Mouse (Mus musculus): ENCODE measurements around the gene Hpse. TPM values are rescaled to one million over a fixed set of nuclear protein-coding genes. Genes with fewer than 3 reads are reported as not detected.

Gene Hpse
- polyA plus RNA-seq, 1 experiment from 2014 or later, result 0.55 TPM

DNA sequence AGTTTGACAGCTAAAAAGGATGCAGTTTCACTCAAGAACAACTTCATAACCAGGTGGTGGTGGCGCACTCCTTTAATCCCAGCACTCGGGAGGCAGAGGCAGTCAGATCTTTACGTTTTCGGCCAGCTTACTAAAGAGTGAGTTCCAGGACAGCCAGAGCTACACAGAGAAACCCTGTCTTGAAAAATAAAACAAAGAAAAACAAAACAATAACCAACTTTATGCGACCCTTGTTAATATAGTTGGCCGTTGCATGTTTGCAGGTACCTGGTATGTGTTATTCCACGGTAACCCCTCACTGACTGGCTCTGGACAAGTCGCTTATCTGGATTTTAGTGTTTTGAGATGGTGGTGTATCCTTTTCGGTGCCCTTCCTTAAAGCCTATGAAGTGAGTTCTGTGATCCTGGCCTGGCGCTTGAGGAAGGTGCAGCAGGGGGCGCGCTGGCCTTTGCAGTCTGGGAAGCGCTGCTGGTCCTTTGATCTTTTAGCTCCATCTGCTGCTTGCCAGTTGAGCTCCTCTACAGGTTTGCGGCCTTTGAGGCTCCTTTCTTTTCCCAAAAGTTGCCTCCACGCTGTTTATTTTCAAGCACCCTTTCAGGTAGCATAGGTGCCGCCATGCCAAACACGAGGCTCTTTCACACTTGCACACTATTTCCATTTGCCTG is 44.7 kb downstream of the Hpse start, which contains the start of gene Coq2:
Coq2 (minus strand) TSS at position 430 of the 666 bp plus-strand sequence.
- peak; percentile 65; the same call in 1 of the 2 replicates for ATAC-seq (ENCODE audit: low FRiP score, low TSS enrichment)

GRCm38 (mm10) chr5:100673745-100674486 is 45.6 kb downstream of the Hpse start:
- Histone ChIP-seq H3K27me3 (ENCODE audit: control insufficient read depth, insufficient read depth, low read length) (no peaks in the 10 kb centered on the region), H3K27ac (replicated peaks; ENCODE audit: low read depth, low read length) (peak overlapping the region; percentile 63), H3K4me3 (replicated peaks; ENCODE audit: low read depth, low read length) (peak overlapping the region; percentile 73), H3K9me3 (ENCODE audit: control insufficient read depth, low read length) (no peaks in the 10 kb centered on the region), H3K36me3 (ENCODE audit: control insufficient read depth, insufficient read depth, low read length) (no peaks in the 10 kb centered on the region; the same call in 1 of the 2 replicates), H3K4me1 (ENCODE audit: control insufficient read depth, insufficient read depth, low read length) (peaks cover 11% of the 10 kb centered on the region), H3K9ac (replicated peaks; ENCODE audit: low read length) (peak overlapping the region; percentile 81), H3K4me2 (ENCODE audit: low read length) (peak overlapping the region; percentile 73)
- ATAC-seq (ENCODE audit: low FRiP score, low TSS enrichment) (peak; percentile 97), DNase-seq (peak; percentile 94)
- under 1% methylated on average over 71 of the region's 71 CpGs for WGBS

More for the DNA sequence above, 44.7 kb downstream of the Hpse start, which contains the start of gene Coq2:
- Histone ChIP-seq H3K9ac (replicated peaks; ENCODE audit: low read length) (peak within 1 kb of the TSS; percentile 81), H3K9me3 (ENCODE audit: control insufficient read depth, low read length) (no peaks in the 10 kb centered on the region), H3K36me3 (ENCODE audit: control insufficient read depth, insufficient read depth, low read length) (no peaks in the 10 kb centered on the region; the same call in 1 of the 2 replicates), H3K27me3 (ENCODE audit: control insufficient read depth, insufficient read depth, low read length) (no peaks in the 10 kb centered on the region), H3K4me1 (ENCODE audit: control insufficient read depth, insufficient read depth, low read length) (peaks cover 11% of the 10 kb centered on the region), H3K27ac (replicated peaks; ENCODE audit: low read depth, low read length) (peak within 1 kb of the TSS; percentile 63), H3K4me2 (ENCODE audit: low read length) (peak within 1 kb of the TSS; percentile 73), H3K4me3 (replicated peaks; ENCODE audit: low read depth, low read length) (peak within 1 kb of the TSS; percentile 73)
- peak; percentile 90 for DNase-seq
- 11% methylated on average over 17 of the region's 17 CpGs for WGBS

DNA sequence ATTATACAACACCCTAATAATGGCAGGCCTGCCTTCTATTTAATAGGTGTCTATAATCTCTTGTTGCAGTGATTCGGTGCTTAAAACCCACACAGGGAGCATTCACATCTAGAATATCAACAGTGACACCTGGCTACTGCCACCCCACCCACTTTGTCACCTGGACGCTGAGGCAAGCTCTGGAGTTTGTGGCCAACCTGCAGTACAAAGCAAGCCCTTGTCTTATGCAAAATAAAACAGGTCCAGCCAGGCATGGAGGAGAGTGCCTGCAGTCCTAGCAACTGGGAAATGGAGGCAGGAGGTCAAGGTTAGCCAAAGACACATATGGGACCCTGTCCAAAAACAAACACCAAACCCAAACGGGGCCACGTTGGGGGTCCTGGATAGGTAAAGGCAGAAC is 47.1 kb downstream of the Hpse start:
- Histone ChIP-seq H3K9ac (replicated peaks; ENCODE audit: low read length) (no peak overlapping the region), H3K4me2 (ENCODE audit: low read length) (no peak overlapping the region), H3K27ac (replicated peaks; ENCODE audit: low read depth, low read length) (no peak overlapping the region), H3K9me3 (ENCODE audit: control insufficient read depth, low read length) (no peaks in the 10 kb centered on the region), H3K36me3 (ENCODE audit: control insufficient read depth, insufficient read depth, low read length) (peaks cover 2% of the 10 kb centered on the region; the same call in 1 of the 2 replicates), H3K4me3 (replicated peaks; ENCODE audit: low read depth, low read length) (no peak overlapping the region), H3K27me3 (ENCODE audit: control insufficient read depth, insufficient read depth, low read length) (no peaks in the 10 kb centered on the region), H3K4me1 (ENCODE audit: control insufficient read depth, insufficient read depth, low read length) (peaks cover 11% of the 10 kb centered on the region)
- DNase-seq (no peak), ATAC-seq (ENCODE audit: low FRiP score, low TSS enrichment) (no peak)
- WGBS, result 87% methylated on average over 4 of the region's 4 CpGs

- H3K9me3 ChIP-seq (ENCODE audit: control insufficient read depth, low read length), result no peaks in the 10 kb centered on the region
- H3K27ac ChIP-seq (replicated peaks; ENCODE audit: low read depth, low read length), result no peak overlapping the region
- DNase-seq (no peak), ATAC-seq (ENCODE audit: low FRiP score, low TSS enrichment) (no peak)
- no peak overlapping the region for H3K4me3 ChIP-seq (replicated peaks; ENCODE audit: low read depth, low read length)
- peaks cover 11% of the 10 kb centered on the region for H3K4me1 ChIP-seq (ENCODE audit: control insufficient read depth, insufficient read depth, low read length)
- WGBS, result 88% methylated on average over 3 of the region's 3 CpGs
- no peaks in the 10 kb centered on the region for H3K27me3 ChIP-seq (ENCODE audit: control insufficient read depth, insufficient read depth, low read length)
- H3K4me2 ChIP-seq (ENCODE audit: low read length), result no peak overlapping the region
- H3K9ac ChIP-seq (replicated peaks; ENCODE audit: low read length), result no peak overlapping the region
- H3K36me3 ChIP-seq (ENCODE audit: control insufficient read depth, insufficient read depth, low read length), result peaks cover 4% of the 10 kb centered on the region; the same call in 1 of the 2 replicates
Measured at GRCm38 (mm10) chr5:100671897-100672296, 47.6 kb downstream of the Hpse start.

DNA sequence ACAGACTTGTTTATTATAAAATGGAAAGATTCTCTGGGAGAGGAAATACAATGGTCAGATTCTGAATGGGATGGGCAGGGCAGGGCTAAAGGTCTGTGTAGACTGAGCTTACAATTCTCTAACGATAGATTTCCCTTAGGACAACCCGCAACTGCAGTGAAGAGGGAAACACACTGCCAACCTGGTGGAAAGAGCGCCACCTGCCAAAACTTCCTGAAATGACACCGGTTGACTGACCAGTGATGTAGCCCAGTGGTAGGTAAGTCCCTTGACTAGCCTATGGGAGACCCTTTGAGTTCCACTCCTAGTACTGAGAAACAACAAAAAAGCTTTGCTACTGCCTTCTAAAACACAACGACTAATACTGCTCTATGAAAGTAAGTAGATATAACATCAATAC is 48.1 kb downstream of the Hpse start:
- no peak overlapping the region for H3K4me3 ChIP-seq (replicated peaks; ENCODE audit: low read depth, low read length)
- DNase-seq (peak; percentile 39), ATAC-seq (ENCODE audit: low FRiP score, low TSS enrichment) (no peak)
- H3K4me1 ChIP-seq (ENCODE audit: control insufficient read depth, insufficient read depth, low read length), result peaks cover 11% of the 10 kb centered on the region
- H3K4me2 ChIP-seq (ENCODE audit: low read length), result no peak overlapping the region
- H3K9ac ChIP-seq (replicated peaks; ENCODE audit: low read length), result no peak overlapping the region
- H3K27ac ChIP-seq (replicated peaks; ENCODE audit: low read depth, low read length), result no peak overlapping the region
- H3K9me3 ChIP-seq (ENCODE audit: control insufficient read depth, low read length), result no peaks in the 10 kb centered on the region
- no peaks in the 10 kb centered on the region for H3K27me3 ChIP-seq (ENCODE audit: control insufficient read depth, insufficient read depth, low read length)
- H3K36me3 ChIP-seq (ENCODE audit: control insufficient read depth, insufficient read depth, low read length), result peaks cover 6% of the 10 kb centered on the region; the same call in 1 of the 2 replicates
- WGBS, result 30% methylated on average over 5 of the region's 5 CpGs

DNA sequence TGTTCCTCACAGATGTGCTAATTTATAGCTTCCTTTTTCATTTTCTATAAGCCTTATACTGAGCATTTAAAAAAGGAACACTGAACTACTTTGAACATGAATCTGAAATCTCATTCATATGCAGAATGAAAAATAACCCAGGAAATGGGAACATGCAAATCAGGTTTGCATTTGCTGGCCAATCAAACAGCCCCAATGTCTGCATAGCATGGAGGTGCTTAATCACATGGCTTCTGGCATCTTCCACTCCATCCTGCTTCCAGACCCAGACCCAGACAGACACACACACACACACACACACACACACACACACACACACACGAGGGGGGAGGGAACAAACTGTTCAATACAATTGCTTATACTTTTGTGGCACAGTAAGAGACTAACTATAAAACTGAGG is 52.6 kb downstream of the Hpse start:
- 81% methylated on average over 1 of the region's 1 CpGs for WGBS

DNA sequence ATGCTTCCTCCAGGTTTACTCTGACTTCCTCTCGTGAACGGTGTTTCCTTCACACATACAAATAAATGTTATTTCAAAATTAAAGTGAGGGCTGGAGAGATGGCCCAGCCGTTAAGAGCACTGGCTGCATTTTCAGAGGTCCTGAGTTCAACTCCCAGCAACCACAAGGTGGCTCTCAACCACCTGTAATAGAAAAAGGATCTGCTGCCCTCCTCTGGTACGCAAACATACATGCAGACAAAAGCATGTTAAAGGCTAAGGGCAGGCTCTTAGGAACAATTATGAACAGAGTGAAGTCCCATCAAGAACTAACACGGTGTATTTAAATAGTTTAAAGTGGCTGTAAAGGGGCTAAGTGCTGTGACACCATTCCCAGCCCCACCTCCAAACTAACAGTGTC is 55.7 kb downstream of the Hpse start:
- ATAC-seq (ENCODE audit: low FRiP score, low TSS enrichment), result no peak
- Histone ChIP-seq H3K4me3 (replicated peaks; ENCODE audit: low read depth, low read length) (no peak overlapping the region), H3K4me1 (ENCODE audit: control insufficient read depth, insufficient read depth, low read length) (no peaks in the 10 kb centered on the region), H3K9me3 (ENCODE audit: control insufficient read depth, low read length) (no peaks in the 10 kb centered on the region), H3K9ac (replicated peaks; ENCODE audit: low read length) (no peak overlapping the region), H3K27me3 (ENCODE audit: control insufficient read depth, insufficient read depth, low read length) (no peaks in the 10 kb centered on the region), H3K4me2 (ENCODE audit: low read length) (no peak overlapping the region), H3K36me3 (ENCODE audit: control insufficient read depth, insufficient read depth, low read length) (peaks cover 54% of the 10 kb centered on the region), H3K27ac (replicated peaks; ENCODE audit: low read depth, low read length) (no peak overlapping the region)
- WGBS, result 66% methylated on average over 5 of the region's 5 CpGs
- peak; percentile 49 for DNase-seq

More for the DNA sequence above, 52.6 kb downstream of the Hpse start:
- no peak overlapping the region for H3K4me3 ChIP-seq (replicated peaks; ENCODE audit: low read depth, low read length)
- H3K9ac ChIP-seq (replicated peaks; ENCODE audit: low read length), result no peak overlapping the region
- H3K9me3 ChIP-seq (ENCODE audit: control insufficient read depth, low read length), result no peaks in the 10 kb centered on the region
- H3K4me2 ChIP-seq (ENCODE audit: low read length), result no peak overlapping the region
- ATAC-seq (ENCODE audit: low FRiP score, low TSS enrichment) (no peak), DNase-seq (no peak)
- H3K27ac ChIP-seq (replicated peaks; ENCODE audit: low read depth, low read length), result no peak overlapping the region
- H3K4me1 ChIP-seq (ENCODE audit: control insufficient read depth, insufficient read depth, low read length), result no peaks in the 10 kb centered on the region
- H3K27me3 ChIP-seq (ENCODE audit: control insufficient read depth, insufficient read depth, low read length), result no peaks in the 10 kb centered on the region
- H3K36me3 ChIP-seq (ENCODE audit: control insufficient read depth, insufficient read depth, low read length), result peaks cover 28% of the 10 kb centered on the region

DNA sequence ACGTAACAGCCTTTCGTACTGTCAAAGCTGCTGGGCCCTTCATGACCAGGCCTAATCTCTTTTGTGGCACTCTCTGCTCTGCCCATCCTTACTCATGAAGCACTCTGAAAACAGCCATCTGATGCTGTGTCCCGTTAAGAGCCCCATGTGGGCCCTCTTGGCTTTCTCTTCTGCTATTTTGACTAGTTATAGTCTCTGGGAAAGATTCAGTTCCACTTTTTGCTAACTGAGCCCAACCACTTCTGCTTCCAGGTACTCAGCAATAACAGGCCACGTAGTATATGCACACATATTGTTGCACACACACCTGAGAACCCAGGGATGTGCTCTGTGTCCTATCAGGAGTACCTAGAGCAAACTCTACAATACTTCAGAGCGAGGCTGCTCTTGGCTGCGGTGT is 56.5 kb downstream of the Hpse start:
- H3K4me2 ChIP-seq (ENCODE audit: low read length), result no peak overlapping the region
- DNase-seq (no peak), ATAC-seq (ENCODE audit: low FRiP score, low TSS enrichment) (no peak)
- no peaks in the 10 kb centered on the region for H3K9me3 ChIP-seq (ENCODE audit: control insufficient read depth, low read length)
- no peak overlapping the region for H3K4me3 ChIP-seq (replicated peaks; ENCODE audit: low read depth, low read length)
- H3K36me3 ChIP-seq (ENCODE audit: control insufficient read depth, insufficient read depth, low read length), result peaks cover 59% of the 10 kb centered on the region
- no peak overlapping the region for H3K9ac ChIP-seq (replicated peaks; ENCODE audit: low read length)
- 96% methylated on average over 6 of the region's 6 CpGs for WGBS
- H3K27ac ChIP-seq (replicated peaks; ENCODE audit: low read depth, low read length), result no peak overlapping the region
- no peaks in the 10 kb centered on the region for H3K4me1 ChIP-seq (ENCODE audit: control insufficient read depth, insufficient read depth, low read length)
- no peaks in the 10 kb centered on the region for H3K27me3 ChIP-seq (ENCODE audit: control insufficient read depth, insufficient read depth, low read length)

Data from midbrain, embryonic 14.5 days (tissue).